Mouse (Mus musculus): ENCODE results near the gene Samsn1. TPM values are rescaled to one million over a fixed set of nuclear protein-coding genes. Genes with fewer than 3 reads are reported as not detected.

Samsn1 gene
- polyA plus RNA-seq, 1 experiment from 2014 or later: 1.4 TPM

- no peak overlapping the region for H3K4me3 ChIP-seq
- H3K9ac ChIP-seq: no peak overlapping the region
- H3K9me3 ChIP-seq: no peaks in the 10 kb centered on the region
- ATAC-seq (ENCODE audit: low FRiP score): no peak
- H3K4me1 ChIP-seq (replicated peaks): peaks cover 5% of the 10 kb centered on the region; the same call in 1 of the 2 replicates
- H3K27me3 ChIP-seq: no peaks in the 10 kb centered on the region
- WGBS: 54% methylated on average over 11 of the region's 11 CpGs
- H3K4me2 ChIP-seq: no peak overlapping the region
- H3K27ac ChIP-seq: no peak overlapping the region
- H3K36me3 ChIP-seq: no peaks in the 10 kb centered on the region
Measured at GRCm38 (mm10) chr16:75929536-75930221, 92.4 kb downstream of the Samsn1 start.

GRCm38 (mm10) chr16:75926511-75926910, 95.6 kb downstream of the Samsn1 start:
- H3K4me1 ChIP-seq (replicated peaks): peaks cover 5% of the 10 kb centered on the region; the same call in 1 of the 2 replicates
- no peak overlapping the region for H3K4me3 ChIP-seq
- no peak overlapping the region for H3K9ac ChIP-seq
- no peak for ATAC-seq (ENCODE audit: low FRiP score)
- no peaks in the 10 kb centered on the region for H3K36me3 ChIP-seq
- no peak overlapping the region for H3K27ac ChIP-seq
- H3K9me3 ChIP-seq: no peaks in the 10 kb centered on the region
- 76% methylated on average over 2 of the region's 2 CpGs for WGBS
- no peaks in the 10 kb centered on the region for H3K27me3 ChIP-seq
- no peak overlapping the region for H3K4me2 ChIP-seq

- H3K36me3 ChIP-seq: no peaks in the 10 kb centered on the region
- no peak overlapping the region for H3K4me3 ChIP-seq
- no peak overlapping the region for H3K9ac ChIP-seq
- H3K27me3 ChIP-seq: no peaks in the 10 kb centered on the region
- H3K9me3 ChIP-seq: no peaks in the 10 kb centered on the region
- H3K4me2 ChIP-seq: no peak overlapping the region
- ATAC-seq (ENCODE audit: low FRiP score): no peak
- no peak overlapping the region for H3K27ac ChIP-seq
- H3K4me1 ChIP-seq (replicated peaks): no peaks in the 10 kb centered on the region
- 81% methylated on average over 4 of the region's 4 CpGs for WGBS
Measured at GRCm38 (mm10) chr16:75920870-75921269, 101.2 kb downstream of the Samsn1 start.

- Histone ChIP-seq H3K4me2 (no peak overlapping the region), H3K36me3 (no peaks in the 10 kb centered on the region), H3K9me3 (no peaks in the 10 kb centered on the region), H3K9ac (no peak overlapping the region), H3K27me3 (no peaks in the 10 kb centered on the region), H3K27ac (no peak overlapping the region), H3K4me3 (no peak overlapping the region), H3K4me1 (replicated peaks) (no peaks in the 10 kb centered on the region)
- no peak for ATAC-seq (ENCODE audit: low FRiP score)
- 93% methylated on average over 4 of the region's 4 CpGs for WGBS
Measured at GRCm38 (mm10) chr16:75919298-75919697, 102.8 kb downstream of the Samsn1 start.

- no peak overlapping the region for H3K4me3 ChIP-seq
- no peak overlapping the region for H3K4me2 ChIP-seq
- H3K27ac ChIP-seq: no peak overlapping the region
- ATAC-seq (ENCODE audit: low FRiP score): no peak
- no peaks in the 10 kb centered on the region for H3K36me3 ChIP-seq
- H3K27me3 ChIP-seq: no peaks in the 10 kb centered on the region
- 86% methylated on average over 5 of the region's 5 CpGs for WGBS
- no peaks in the 10 kb centered on the region for H3K4me1 ChIP-seq (replicated peaks)
- no peaks in the 10 kb centered on the region for H3K9me3 ChIP-seq
- no peak overlapping the region for H3K9ac ChIP-seq
Measured at GRCm38 (mm10) chr16:75917712-75918111, 104.4 kb downstream of the Samsn1 start.

GRCm38 (mm10) chr16:75912051-75912450, 110.0 kb downstream of the Samsn1 start:
- ATAC-seq (ENCODE audit: low FRiP score): no peak
- Histone ChIP-seq H3K27ac (no peak overlapping the region), H3K36me3 (no peaks in the 10 kb centered on the region), H3K9me3 (no peaks in the 10 kb centered on the region), H3K4me1 (replicated peaks) (no peaks in the 10 kb centered on the region), H3K4me2 (no peak overlapping the region), H3K9ac (no peak overlapping the region), H3K27me3 (no peaks in the 10 kb centered on the region), H3K4me3 (no peak overlapping the region)
- WGBS: 90% methylated on average over 5 of the region's 5 CpGs

- Histone ChIP-seq H3K9ac (no peak overlapping the region), H3K27ac (no peak overlapping the region), H3K4me3 (no peak overlapping the region), H3K4me2 (no peak overlapping the region), H3K27me3 (no peaks in the 10 kb centered on the region), H3K36me3 (no peaks in the 10 kb centered on the region), H3K4me1 (replicated peaks) (no peaks in the 10 kb centered on the region), H3K9me3 (no peaks in the 10 kb centered on the region)
- no peak for ATAC-seq (ENCODE audit: low FRiP score)
- 79% methylated on average over 8 of the region's 8 CpGs for WGBS
Measured at GRCm38 (mm10) chr16:75908635-75909494, 113.2 kb downstream of the Samsn1 start.

GRCm38 (mm10) chr16:75906790-75907189, 115.3 kb downstream of the Samsn1 start:
- H3K36me3 ChIP-seq: no peaks in the 10 kb centered on the region
- no peaks in the 10 kb centered on the region for H3K4me1 ChIP-seq (replicated peaks)
- H3K4me3 ChIP-seq: no peak overlapping the region
- H3K4me2 ChIP-seq: no peak overlapping the region
- ATAC-seq (ENCODE audit: low FRiP score): no peak
- H3K9me3 ChIP-seq: no peaks in the 10 kb centered on the region
- no peaks in the 10 kb centered on the region for H3K27me3 ChIP-seq
- H3K27ac ChIP-seq: no peak overlapping the region
- H3K9ac ChIP-seq: no peak overlapping the region
- WGBS: 82% methylated on average over 2 of the region's 2 CpGs

- no peaks in the 10 kb centered on the region for H3K4me1 ChIP-seq (replicated peaks)
- no peak overlapping the region for H3K27ac ChIP-seq
- 100% methylated on average over 1 of the region's 1 CpGs for WGBS
Measured at GRCm38 (mm10) chr16:75906260-75906659, 115.8 kb downstream of the Samsn1 start.

GRCm38 (mm10) chr16:75905324-75905723, 116.8 kb downstream of the Samsn1 start:
- Histone ChIP-seq H3K27me3 (no peaks in the 10 kb centered on the region), H3K36me3 (no peaks in the 10 kb centered on the region), H3K4me2 (no peak overlapping the region), H3K9ac (no peak overlapping the region), H3K9me3 (no peaks in the 10 kb centered on the region), H3K4me3 (no peak overlapping the region), H3K27ac (no peak overlapping the region), H3K4me1 (replicated peaks) (no peaks in the 10 kb centered on the region)
- WGBS: 70% methylated on average over 1 of the region's 1 CpGs
- no peak for ATAC-seq (ENCODE audit: low FRiP score)

More at GRCm38 (mm10) chr16:75906260-75906659, 115.8 kb downstream of the Samsn1 start:
- Histone ChIP-seq H3K36me3 (no peaks in the 10 kb centered on the region), H3K4me2 (no peak overlapping the region), H3K9me3 (no peaks in the 10 kb centered on the region), H3K9ac (no peak overlapping the region), H3K27me3 (no peaks in the 10 kb centered on the region), H3K4me3 (no peak overlapping the region)
- no peak for ATAC-seq (ENCODE audit: low FRiP score)

GRCm38 (mm10) chr16:75904072-75904471, 118.0 kb downstream of the Samsn1 start:
- Histone ChIP-seq H3K36me3 (no peaks in the 10 kb centered on the region), H3K4me3 (no peak overlapping the region), H3K4me2 (no peak overlapping the region), H3K27me3 (no peaks in the 10 kb centered on the region), H3K9me3 (no peaks in the 10 kb centered on the region), H3K4me1 (replicated peaks) (no peaks in the 10 kb centered on the region), H3K9ac (no peak overlapping the region), H3K27ac (no peak overlapping the region)
- no peak for ATAC-seq (ENCODE audit: low FRiP score)
- 67% methylated on average over 4 of the region's 4 CpGs for WGBS

GRCm38 (mm10) chr16:75903028-75903427, 119.1 kb downstream of the Samsn1 start:
- no peak overlapping the region for H3K4me2 ChIP-seq
- H3K9ac ChIP-seq: no peak overlapping the region
- no peak overlapping the region for H3K27ac ChIP-seq
- H3K4me3 ChIP-seq: no peak overlapping the region
- H3K9me3 ChIP-seq: no peaks in the 10 kb centered on the region
- no peak for ATAC-seq (ENCODE audit: low FRiP score)
- no peaks in the 10 kb centered on the region for H3K4me1 ChIP-seq (replicated peaks)
- H3K36me3 ChIP-seq: no peaks in the 10 kb centered on the region
- WGBS: 93% methylated on average over 3 of the region's 3 CpGs
- no peaks in the 10 kb centered on the region for H3K27me3 ChIP-seq
